Mouse (Mus musculus) right cerebral cortex, postnatal 4 days (tissue): ENCODE data around the gene Adat3.
"Not testable (repeated sequence)": the region's sequence is repeated elsewhere in the genome, so short reads cannot be mapped to it uniquely, and the experiment has no call there.

Source experiments
- DNase-seq: peaks from one replicate; pipeline ENCODE4 v3.0.0-alpha.2; 2022

The Adat3 gene

DNA sequence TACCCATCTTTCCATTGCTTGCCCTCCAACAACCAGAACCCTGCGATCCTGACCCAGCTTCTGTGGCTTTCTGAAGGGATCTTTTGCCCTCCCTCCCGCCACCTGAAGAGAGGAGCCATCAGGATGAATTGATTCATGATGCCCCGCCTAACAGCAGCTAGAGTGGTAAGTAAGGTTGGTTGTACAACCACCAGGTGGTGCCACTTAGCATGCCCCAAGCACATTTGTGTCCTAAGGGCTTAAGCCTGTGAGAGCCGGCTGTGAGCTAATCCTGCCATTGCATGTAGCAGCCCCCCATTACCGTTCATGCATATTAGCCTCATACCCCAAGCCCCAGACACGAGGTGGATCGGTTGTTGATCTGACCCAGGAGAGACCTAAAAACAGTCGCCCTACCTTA lies 23.8 kb upstream of the Adat3 start:
- peak; percentile 22 for DNase-seq

DNA sequence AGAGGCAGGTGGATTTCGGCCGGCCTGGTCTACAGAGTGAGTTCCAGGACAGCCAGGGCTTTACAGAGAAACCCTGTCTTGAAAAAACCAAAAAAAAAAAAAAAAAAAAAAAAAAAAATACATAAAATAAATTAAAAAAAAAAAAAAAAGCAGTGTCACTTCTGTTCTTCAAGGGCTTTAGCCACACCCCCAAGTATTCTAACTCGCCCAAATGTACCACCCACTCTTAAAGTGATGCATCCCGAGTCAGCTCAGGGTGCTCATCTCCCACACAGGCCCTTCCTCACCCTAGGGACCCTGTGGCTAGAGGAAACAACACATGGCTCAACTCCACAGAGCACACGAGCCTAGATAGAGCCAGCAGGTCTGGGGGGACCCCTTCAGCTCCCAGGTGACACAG lies 19.6 kb upstream of the Adat3 start:
- no peak for DNase-seq

DNA sequence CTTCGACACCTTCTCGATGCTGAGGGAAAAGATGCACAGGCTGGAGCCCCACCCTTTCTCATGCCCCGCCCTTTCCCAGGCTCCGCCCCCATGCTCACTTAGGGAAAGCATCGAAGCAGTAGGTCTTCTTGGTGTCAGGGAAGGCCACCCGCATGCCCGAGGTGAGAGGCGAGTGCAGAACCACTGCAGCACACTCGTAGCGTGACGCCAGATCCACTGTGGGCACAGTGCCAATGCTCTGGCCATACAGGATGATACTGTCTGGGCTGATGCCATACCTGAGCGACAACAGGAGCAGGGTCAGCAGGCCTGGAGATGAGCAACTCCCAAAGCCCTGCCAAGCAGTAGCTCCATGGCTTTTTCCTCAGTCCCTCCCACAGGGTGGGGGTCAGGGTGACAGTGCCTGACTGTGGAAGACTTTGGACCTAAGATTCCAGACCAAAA lies 18.6 kb upstream of the Adat3 start:
- DNase-seq: no peak

DNA sequence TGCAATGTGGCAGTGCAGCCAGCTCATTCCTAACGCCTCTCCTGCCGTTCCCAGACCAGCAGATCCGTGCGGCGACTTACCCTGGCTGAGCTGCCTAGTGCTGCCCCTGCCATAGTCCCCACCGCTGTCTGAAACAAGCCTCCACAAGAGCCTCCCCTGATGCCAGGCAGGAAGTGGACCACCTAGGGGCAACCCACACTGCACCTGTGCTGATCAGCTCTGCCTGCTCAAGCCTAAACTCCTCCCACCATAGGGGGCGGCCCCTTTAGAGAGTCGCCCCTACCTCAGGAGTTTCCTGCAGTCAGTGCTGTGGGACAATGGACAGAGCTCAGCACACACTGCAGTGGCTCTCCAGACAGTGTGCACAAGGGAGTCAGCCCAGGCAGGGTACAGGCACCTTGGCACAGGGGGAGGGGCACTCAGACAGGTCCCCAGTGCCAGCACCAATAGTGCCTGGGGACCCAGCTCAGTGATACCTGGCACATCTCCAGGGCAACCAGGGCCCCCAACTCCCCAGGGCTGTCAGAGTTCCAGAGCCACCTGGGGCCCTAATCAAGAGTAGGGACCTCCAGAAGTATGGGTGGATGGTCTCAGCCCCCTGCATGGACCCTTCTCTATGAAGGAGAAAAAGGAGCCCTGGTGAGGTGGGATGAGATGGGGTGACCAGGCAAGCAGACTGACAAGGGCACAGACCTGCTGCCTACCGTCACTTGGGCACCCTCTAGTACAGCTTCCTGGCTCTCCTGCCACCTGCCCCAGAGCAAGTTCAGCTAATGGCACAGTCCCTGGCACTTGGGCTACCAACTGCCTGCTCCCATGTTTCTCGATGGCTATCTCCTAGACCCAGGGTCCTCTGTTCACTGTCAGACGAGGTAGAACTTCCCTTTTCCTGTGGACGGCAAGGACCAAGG lies 17.8 kb upstream of the Adat3 start:
- peak; percentile 2 for DNase-seq

DNA sequence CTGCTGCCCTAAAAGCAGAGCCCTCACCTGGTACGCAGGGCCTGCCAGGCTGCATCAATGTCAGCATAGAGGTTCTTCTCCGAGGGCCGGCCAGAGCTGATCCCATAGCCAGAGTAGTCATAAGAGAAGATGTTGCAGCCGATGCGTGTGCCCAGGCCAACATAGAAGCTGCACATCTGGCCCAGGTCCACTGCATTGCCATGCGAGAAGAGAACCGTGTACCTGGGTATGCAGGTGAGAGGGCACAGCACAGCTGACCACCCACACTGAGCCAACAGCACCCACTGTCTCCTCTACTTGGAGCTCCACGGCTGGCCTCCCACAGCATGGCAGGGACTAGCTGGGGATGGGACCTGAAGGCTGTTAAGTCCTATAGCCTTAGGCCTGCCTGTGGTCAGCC lies 17.1 kb upstream of the Adat3 start:
- DNase-seq: no peak

DNA sequence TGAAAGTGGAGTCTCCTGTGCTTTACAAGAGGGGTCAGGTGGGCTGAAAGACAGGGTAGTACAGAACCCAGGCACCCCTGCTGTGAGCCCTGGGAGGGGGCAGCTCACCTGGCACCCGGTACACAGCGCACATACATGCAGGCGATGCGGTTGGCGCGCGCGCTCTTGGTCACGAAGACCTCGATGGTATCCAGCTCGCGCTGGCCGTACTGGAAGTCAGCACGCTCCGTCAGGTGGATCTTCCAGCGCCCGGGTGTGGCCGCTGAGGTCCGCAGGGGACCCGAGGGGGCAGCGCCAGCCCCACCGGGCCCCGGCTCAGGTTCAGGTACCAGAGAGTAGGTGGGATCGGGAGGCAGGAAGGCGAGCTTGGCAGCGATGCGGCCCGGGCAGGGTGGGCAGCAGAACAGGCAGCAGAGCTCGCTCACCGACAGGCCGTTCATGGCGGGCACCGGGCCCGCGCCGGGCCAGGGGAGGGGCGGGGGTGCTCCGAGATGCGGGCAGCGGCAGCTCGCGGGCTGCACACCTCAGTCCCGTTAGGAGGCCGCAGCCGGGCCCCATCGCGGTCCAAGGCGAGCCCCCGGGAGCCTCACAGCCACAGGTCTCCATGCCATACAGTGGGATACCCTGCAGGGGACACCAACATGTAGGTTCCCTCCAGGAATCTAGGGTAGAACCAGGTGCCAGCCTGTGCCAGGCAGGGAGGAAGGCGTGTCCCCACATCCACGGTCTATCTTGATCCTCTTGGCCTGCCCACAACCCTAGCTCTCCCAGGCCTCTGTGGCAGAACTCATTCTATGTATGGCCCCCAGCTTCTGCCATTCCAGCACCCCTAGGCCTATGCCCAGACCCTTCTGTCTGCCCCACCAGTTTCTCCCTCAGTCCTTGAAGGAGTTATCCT lies 16.0 kb upstream of the Adat3 start:
- DNase-seq: no peak

DNA sequence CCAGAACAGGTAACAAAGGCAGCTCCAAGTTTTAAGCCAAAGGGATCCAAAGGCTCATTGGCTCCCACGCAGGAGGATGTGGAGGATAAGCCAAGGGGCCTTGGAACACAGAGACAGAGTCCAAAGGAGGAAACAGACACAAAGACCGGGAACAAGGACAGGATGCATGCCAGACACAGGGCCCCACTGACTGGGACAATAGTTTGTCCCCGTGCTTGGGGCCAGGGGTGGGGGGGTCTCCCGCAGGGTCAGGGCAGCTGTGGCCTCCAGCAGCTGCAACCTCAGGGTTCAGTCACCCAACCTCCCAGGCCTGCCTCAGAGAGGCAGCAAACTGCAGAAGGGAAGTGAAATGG lies 15.4 kb upstream of the Adat3 start:
- no peak for DNase-seq

DNA sequence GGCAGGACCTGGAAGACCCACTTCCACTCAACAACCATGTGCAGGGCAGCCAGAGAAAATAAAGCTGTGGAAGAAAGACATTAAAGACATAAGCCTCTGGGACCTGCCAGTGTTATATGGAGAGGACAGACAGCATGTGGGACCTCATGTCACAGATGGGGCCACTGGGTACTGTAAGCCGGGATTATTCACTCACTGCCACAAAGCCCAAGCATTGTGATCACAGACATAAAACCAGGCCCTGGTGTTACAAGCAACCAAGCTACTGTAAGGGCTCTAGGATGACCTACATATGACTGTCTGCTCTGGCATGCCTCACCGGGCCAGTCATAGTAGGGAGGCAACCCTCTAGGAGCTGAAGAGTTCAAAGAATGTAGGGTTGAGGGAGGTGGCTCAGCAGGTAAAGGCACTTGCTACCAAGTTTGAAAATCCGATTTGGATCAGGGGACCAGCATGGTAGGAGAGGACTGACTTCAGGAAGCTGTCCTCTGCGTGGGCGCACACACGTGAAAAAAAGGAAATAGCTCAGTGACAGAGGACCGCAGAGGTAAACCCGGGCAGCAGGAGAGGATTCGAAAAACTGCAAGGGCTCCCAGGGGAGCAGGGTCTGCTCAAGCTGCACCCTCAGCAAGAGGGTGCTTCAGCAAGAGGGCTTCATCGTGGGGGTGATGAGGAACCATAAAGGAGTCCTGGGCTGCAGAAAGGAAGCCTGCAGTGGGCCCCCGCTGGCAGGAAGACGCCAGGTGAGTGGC lies 13.4 kb upstream of the Adat3 start:
- no peak for DNase-seq

DNA sequence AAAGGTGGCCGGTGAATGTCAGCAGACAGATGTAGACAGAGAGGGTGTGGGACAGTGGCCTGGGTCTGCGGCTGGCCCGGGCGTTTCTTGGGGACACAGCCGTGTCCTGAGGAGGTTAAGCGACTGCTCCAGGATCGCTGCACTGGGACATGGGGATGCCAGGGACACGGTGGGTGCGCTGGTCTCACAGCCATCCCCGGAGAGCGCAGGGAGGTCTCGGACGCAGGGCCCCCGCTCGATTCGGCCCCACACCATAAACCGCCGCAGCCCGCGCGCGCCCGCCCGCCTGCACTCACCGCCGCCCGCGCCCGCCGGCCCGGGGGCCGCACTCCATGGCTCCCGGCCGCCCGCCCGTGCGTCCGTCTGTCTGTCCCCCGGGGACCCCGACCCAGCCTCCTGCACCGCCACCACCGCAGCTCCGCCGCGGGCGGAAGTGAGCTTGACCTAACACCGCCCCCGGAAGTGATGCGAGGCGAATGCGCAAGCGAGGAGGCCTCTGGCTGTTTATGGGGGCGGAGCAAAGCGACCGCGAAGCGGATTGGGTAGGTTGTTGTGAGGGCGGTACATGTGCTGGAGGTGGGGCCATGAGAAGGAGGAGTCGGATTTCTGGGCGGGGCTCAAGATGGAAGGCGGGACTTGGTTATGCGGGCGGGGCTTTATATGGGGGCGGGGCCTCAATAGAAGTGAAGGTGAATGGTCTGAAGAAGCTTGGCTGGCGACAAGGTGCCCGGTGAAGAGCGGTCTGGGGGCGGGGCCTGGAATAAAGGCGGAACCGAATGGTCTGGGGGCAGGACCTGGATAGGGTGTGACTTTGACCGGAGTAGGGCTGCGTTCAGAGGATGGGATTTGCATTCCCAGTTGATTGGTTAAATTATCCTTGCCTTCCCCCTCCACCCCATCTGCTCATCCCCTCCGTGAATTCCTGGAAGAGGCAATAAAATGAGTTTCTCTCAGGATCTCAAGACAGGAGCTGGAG lies 12.5 kb upstream of the Adat3 start, which contains the start of gene Abhd17a:
TSS of gene Abhd17a (minus strand) at position 463 of the 976 bp plus-strand sequence.
- peak; percentile 91 for DNase-seq

DNA sequence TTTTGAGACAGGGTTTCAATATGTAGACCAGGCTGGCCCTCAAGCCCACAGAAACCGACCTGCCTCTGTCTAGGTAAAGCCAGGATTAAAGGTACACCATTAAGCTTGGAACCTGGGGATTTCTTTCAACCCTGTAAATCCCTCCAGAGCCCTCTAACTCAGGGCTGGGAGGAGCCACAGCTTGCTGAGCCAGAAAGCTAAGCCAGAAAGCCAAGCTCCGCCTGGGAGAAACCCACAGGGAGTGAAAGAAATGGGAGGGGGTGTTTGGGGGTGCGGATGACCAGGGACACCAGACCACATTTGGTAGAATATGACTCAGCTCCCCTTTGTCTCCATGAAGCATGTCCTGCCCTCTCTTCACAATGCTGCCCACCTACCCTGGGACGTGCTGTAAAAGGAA lies 6.4 kb upstream of the Adat3 start:
- no peak for DNase-seq

DNA sequence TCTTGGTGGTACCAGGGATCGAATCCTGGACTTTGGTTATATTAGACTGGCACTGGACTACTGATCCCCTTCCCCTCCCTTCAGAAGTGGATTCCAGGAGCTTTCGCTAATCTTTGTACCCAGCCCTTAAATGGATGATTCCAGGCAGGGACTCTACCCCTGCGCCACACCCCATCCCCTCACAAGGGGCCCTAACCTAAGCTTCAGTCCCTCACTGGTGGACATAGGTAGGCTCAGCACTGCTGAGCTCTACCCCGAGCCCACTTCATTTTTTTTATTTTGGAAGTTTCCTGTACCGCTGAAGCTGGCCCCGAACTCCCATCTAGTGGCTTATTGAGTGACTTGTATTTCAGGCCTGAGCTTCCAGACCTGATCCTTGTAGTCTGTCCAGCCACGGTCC lies 684 bp downstream of the Adat3 start:
- DNase-seq: no peak

DNA sequence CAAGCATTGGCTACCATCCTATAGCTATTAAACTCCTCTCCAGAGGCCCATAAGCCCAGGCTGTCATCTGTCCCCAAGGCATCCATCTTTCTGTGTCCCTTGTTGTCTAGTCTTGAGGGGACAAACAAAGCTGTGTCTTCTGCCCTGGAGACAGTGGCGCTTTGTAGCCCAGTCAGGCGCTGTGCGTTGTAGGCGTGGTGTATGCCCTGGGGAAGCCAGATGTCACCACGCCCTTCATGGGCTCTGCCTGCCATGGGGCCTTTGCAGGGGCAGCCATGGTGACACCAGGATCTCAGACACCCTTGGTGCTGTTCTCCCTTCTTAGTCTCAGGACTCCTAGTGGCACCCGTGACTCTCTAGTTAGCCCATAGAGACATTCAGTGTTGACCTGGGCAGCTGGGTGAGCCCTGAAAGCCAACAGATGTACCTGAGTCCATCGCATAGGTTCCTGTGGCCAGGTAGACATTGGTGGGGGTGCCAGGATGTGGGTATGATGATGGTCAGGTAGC lies 1.4 kb downstream of the Adat3 start:
- DNase-seq: no peak

DNA sequence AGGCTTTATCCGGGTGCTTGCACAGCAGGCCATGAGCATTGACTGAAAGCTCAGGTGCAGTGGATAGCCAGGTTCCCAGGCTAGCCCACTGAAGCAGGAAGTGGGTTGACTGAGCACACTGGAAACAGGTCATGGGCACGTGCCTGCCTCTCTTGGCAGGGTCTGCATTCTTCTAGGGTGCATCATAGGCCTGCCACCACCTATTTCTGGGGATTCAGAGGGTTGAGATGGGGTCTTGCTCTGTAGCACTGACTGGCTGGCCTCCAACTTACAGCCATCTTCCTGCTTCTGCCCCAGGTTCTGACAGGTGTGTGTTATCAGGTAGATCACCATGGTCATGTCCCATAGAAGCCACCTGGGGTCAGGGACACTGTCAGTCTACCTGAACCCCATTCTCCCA lies 2.3 kb downstream of the Adat3 start:
- no peak for DNase-seq

DNA sequence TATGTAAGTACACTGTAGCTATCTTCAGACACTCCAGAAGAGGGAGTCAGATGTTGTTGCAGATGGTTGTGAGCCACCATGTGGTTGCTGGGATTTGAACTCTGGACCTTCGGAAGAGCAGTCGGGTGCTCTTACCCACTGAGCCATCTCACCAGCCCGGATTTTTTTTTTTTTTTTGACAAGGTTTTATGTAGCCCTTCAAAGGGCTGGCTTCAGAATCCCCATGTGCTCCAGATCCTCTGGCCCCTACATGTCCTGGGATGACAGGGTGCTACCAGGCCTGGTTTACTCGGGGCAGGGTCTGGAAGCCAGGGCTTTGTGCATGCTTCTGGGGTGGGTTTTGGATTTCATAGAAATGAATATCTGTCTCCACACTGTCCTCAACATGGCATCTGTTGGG lies 3.0 kb downstream of the Adat3 start, which contains the start of gene Gm49322:
TSS of gene Gm49322 (plus strand) at position 301 of the 400 bp plus-strand sequence.
- DNase-seq: not testable (repeated sequence)

DNA sequence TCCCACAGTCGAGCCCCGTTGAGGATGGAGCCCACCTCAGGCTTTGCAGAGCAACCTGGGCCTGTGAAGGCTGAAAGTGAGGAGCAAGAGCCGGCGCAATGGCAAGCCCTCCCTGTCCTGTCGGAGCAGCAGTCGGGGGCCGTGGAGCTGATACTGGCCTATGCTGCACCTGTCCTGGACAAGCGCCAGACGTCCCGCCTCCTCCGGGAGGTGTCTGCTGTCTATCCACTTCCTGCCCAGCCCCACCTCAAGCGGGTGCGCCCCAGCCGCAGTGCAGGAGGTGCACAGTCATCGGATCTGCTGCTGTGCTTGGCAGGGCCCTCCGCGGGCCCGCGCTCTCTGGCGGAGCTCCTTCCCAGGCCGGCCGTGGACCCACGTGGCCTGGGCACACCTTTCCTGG lies 3.6 kb downstream of the Adat3 start:
- no peak for DNase-seq

DNA sequence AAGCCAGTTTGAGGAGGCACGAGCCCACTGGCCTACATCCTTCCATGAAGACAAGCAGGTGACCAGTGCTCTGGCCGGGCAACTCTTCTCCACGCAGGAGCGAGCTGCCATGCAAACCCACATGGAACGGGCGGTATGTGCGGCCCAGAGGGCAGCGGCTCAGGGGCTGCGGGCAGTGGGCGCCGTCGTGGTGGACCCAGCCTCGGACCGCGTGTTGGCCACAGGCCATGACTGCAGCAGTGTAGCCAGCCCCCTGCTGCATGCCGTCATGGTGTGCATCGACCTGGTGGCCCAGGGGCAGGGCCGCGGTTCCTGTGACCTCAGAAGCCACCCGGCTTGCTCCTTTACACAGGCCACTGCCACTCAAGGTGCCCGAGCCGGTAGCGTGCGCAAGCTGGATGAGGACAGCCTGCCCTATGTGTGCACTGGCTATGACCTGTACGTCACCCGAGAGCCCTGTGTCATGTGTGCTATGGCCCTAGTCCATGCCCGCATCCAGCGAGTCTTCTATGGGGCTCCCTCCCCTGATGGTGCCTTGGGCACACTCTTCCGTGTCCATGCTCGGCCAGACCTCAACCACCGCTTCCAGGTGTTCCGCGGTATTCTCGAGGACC lies 4.2 kb downstream of the Adat3 start:
- no peak for DNase-seq

DNA sequence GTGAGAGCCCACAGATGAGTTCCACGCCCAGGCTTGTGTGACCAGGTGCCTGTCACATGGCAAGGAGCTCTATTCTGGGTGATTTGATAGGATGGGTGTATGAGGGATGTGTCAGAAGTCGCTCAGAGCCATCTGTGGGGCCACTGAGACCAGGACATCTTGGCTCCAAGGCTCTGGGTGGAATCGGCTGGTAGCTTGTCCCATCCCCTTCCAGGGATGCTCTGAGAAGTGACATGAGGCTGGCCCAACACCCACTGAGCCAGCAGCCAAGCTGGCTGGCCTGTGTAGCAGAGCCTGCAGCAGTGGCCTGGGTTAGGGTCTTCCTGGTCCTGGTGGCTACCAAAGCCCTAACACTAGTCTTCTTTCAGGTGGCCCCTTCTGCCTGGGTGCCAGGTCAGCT lies 5.8 kb downstream of the Adat3 start:
- no peak for DNase-seq

DNA sequence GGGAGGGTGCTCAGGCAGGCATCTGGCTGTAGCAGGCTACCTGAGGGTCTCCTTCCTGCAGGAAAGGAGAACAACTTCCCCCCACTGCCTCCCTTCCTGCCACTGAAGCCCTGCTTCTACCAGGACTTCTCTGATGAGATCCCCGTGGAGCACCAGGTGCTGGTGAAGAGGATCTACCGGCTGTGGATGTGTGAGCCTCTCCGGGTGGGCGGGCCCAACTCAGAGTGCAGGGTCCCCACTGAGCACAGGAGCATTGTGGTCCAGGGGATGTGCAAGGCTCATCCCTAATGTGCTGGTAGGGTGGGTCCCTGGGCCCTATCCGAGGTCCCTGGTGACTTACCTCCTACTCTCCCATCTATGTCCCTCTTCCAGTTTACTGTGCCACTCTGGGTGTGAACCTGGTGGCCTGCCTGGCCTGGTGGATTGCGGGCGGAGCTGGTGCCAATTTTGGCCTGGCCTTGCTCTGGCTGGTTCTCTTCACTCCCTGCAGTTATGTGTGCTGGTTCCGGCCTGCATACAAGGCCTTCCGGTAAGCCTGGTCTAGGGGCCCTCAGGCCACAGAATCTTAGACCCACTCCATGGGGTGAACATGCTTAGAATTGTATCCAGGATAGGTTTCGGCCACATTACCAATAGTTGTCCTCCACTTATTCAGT lies 6.7 kb downstream of the Adat3 start:
- DNase-seq: no peak

DNA sequence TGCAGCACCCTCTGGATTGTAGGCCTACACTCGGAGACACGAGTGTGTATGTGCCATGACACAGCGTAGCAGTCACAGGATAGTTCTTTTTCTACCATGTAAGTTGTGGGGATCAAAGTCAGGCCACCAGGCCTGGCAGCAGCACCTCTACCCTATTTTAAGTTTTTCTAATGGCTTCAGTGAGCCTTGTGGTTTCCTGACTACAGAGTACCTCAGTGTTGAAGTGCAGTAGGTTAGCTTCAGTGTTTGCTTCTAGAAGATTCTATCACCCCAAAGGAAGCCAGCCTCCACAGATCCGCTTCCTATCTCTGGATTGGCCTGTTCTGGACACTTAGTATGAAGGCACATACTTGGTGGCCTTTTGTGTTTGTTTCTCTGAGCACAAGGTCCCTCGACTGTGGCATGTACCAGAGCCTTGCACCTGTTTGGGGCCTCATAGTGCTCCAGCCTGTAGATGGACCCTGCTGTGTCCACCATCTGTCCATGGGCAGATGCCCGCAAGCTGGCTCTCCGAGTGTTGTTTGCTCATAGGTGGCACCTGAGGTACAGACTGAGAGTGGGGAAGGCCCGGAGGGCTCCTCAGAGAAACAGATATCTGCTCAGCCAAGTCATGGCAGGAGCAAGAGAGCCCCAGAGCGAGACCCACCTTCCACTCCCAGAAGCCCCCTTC lies 7.6 kb downstream of the Adat3 start:
- DNase-seq: no peak

DNA sequence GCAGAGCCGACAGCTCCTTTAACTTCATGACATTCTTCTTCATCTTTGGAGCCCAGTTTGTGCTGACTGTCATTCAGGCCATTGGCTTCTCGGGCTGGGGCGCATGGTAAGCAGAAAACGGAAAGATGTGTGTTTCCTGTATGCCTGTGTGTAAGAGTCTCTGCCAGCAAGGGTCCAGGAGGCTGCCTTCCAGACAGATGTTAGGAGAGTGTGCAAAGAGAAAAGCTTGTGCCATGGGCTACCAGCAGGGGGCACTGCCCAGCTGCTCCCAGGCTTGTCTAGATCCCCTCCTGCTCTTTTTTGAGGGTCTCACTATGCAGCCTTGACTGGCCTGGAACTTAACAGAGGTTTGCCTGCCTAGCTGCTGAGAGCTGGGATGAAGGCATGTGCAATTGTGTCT lies 8.3 kb downstream of the Adat3 start:
- peak; percentile 53 for DNase-seq
